Mouse (Mus musculus) layer of hippocampus, postnatal 10 days (tissue): ENCODE results near the gene Smoc1. TPM values are rescaled to one million over a fixed set of nuclear protein-coding genes. Genes with fewer than 3 reads are reported as not detected.

Experiments used
- DNase-seq, 2 experiments: peaks; one replicate each; pipeline ENCODE4 v3.0.0; 2021; ENCODE audit warnings: low spot score in 2 of 2
- total RNA-seq, 2 experiments: library from RNA; stranded (reverse); gene quantifications; 2 replicates each; pipeline ENCODE4 v1.2.3; 2021

Gene Smoc1
- total RNA-seq, 2 experiments from 2014 or later = 12.1 to 13.9 TPM

DNA sequence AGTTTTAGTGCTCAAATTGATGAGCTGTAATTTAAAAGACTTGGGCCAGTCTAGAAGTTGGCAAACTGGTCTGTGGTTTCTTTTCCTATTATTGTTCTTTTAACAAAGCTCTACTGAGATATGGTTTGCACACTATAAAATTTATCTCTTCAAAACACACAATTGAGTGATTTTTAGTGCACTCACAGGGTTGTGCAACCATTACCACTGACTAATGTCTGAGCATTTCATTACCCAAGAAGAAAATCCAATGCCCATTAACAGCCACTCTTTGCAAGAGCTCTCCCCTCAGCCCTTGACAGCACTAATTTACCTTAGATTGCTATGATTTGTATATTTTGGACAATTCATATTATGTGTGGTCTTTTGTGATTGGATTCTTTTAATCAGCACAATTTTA, 97.2 kb downstream of the Smoc1 start:
- DNase-seq = no peak

DNA sequence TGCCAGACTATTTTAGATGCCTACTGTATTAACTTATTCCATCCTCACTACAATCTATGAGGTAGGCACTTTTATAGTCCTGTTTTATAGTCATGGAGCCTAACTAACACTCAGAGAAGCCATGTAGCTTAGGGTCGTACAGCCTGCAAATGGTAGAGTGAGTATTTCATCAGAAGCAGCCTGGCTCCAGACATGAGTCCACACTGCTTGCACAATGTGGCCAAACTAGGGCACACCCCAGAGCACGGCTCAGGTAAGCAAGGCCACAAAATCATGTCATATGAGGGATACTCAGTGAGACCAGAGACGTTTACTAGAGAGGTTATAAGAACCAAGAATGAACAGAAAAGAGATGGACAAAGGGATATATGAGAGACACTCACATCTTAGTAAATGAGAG, 100.2 kb downstream of the Smoc1 start:
- no peak for DNase-seq

DNA sequence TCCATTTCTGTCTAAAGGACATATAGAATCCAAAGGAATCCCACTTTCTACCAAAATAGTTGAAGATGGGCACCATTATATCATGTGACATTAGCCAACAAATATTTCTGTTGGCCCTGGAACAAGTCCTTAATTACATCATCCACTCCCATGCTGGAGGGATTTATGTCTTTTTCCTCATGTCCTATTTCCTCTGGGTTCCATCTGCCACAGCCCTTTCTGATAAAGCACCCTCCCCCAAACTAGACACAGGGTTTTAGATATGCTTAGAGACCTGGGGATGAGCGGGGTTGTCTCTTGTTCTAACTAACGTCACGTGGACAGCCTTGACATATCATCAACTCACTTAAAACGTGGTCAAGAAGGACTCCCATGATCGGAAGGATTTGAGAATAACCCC, 102.1 kb downstream of the Smoc1 start:
- no peak for DNase-seq

DNA sequence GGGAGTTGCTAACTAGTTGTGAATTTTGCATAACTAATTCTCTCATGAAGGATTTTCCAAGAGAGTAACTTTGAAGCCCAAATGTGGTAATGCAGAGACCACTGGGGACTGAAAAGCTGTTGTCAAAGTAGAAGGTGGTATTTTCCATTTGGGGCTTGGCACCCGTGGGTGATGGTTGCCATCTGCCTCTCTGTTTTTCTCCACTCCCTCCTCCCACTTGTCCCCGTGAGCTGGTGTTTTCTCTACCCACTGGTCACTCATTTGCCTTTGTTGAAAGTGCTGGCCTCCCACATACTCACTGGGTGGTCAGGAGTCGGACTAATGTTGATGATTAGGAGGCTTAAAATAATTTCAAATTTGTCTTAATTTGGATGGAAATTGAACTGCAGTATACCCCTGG, 104.1 kb downstream of the Smoc1 start:
- DNase-seq = no peak

DNA sequence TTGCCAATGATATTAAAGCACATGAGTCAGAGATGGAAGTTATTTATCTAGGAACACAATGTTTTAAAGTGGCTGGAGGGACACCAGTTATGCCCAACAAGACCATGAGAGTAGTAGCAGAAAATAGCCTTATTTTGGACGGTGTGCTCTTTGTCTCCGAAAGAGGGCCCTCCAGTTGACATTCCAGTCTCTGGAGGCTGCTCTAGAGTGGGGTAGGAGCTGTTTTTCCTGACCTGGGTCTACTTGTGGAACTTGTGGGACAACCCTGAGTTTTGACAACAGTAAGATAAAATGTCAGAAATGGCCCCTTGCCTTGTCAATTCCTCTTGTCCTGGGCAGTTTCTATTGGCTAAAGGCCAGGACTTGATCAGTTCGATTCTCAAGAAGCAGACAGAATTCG, 104.5 kb downstream of the Smoc1 start:
- no peak for DNase-seq

DNA sequence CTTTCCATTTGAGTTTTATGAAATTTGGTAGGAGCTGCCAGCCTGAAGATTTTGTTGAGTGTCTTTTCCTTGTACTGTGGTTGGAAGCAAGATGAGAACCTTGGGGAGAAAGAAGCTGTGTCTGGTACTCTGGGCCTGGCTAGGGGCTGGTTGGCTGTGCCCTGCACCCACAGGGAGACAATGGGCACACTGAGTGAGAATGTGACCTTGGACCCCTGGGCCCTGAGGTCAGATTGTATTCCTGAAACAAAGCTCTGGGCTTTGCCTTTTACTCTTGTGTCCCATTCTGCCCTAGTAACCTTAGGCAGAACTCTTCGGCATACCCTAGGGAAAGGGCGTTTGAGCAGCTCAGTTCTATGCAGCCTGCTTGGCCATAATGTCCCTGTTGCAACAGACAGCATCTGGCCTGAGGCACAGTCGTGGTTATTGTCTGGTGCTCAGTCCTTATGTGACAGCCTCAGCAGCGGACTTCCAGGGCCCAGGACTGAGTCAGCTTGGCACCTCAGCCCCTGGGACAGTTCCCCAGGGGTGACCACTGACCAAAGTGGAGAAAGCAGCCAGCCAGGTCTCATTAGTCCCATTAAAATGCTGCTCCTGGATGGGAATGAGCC, 106.6 kb downstream of the Smoc1 start:
- DNase-seq = no peak

DNA sequence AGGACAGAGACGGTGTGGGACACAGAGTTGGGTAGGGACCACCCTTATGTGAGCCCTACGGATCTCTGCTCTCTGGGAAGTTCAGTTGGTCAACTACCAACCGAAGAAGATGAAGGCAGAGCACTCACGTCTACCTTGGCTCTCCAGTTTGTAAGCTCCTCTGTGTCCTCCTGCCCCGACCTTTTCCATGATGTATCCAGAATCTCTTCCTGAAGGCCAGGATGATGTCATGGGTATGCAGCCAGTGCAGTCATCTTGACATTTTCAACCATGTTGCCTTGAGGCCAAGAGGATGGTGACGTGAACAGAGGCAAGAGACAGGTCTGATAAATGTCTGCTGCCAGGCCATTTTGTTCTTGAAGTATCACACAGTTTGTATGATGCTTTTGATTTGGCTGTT, 111.6 kb downstream of the Smoc1 start:
- no peak for DNase-seq

DNA sequence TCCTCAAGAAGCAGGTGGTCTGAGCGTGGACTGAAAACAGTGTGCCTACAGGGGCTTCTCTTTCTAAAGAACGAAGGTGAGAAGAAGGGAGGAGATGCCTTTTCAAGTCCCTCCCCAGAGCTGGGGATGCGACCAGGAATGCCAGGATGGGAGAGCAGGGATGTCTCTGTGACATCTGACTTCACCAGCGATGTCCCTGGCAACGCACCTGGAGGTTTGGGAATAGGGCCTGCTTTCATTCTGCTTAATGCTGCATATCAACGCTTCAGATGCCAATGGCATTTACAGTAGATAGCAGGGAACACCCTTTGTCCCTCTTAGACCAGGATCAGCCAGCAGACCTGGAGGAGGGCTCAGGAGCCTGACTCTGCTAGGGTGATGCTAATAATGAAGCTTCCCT, 112.9 kb downstream of the Smoc1 start:
- DNase-seq = no peak

DNA sequence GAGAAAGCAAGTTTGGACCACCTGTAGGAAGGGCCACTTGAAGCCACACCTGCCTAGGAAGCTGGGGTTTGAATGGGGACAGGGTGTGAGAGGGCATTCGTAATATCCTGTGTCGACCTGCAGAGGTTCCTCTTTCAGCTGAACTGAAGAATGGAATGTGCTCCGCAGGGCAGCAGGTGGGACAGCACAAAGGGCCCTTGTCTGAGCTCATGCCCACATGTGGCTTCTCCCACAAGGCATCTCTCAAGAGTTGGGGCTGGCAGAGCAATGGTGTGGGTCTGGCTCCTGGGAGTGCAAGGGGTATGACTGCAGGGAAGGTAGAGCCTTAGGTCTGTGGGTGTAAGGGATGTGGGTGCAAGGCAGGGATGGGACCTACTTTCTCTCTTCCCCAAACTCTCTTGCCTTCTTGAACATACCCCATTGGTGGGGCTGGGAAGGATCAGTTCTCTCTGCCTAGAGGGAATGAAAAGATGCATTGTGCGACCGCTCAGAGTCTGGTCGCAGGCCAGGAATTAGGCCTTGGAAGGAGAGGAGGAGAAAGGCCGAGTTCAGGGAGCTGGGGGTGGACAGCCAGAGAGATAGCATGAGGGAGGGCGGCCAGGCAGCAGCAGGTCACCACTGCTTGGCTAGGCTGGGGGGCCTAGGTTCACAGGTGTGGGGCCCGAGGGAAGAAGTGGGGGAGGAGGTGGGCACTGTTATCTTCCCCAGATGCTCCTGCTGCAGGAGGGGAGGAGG, 114.2 kb downstream of the Smoc1 start:
- peak; percentile 55 to 65 for DNase-seq

DNA sequence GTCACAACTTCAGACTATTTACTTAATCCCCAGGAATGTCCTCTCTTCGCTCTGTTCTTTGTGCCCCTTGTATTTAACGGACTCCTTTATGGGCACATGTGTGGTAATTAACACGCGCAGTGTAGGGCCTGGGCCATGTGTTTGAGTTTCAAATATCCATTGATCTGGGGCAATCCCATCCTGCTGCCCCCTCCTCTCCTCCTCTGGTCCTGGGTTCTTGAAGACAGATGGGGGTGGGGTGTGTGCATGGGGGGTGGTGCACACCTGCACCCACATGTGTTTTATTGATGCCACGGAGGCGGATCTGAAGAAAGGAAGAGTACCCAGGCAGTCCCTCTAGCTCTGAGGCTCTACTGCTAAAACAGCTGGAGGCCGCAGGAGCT, 114.7 kb downstream of the Smoc1 start:
- no peak for DNase-seq

DNA sequence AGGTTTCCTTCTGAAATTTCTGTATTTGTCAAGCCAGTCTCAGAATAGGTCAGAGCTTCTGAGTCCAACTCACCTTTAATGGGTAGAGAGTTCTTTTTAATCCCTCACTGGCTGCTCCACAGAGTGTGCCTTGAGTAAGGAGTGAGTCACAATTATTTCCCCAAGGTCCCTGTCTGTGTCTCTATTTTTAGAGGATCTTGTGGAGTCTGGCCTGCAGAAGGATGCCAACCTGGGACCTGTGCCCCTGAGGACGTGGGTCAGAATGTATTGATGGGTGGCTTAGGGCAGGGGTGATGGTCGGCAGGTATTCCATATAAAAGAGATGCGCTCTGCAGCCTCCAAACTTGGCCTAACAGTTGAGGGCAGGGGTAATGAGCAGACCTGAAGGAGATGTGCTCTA, 115.6 kb downstream of the Smoc1 start:
- DNase-seq = no peak

DNA sequence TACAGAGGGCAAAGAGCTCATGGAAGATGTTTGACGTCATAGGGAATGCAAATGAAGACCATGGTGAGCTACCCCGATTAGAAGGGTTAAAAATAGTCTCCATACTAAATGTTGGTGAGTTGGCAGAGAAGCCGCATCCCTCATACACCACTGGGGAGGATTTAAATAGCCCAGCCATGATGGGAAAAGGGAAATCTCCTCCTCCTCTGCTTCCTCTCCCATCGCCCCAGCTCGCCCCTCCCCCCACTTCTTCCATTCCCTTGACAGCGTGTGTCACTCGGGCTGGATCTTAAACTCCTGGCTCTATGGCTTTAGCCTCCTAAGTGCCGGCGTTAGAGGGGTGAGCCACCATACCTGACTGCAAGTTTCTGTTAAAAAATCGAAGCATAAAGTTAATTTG, 117.6 kb downstream of the Smoc1 start:
- no peak for DNase-seq

DNA sequence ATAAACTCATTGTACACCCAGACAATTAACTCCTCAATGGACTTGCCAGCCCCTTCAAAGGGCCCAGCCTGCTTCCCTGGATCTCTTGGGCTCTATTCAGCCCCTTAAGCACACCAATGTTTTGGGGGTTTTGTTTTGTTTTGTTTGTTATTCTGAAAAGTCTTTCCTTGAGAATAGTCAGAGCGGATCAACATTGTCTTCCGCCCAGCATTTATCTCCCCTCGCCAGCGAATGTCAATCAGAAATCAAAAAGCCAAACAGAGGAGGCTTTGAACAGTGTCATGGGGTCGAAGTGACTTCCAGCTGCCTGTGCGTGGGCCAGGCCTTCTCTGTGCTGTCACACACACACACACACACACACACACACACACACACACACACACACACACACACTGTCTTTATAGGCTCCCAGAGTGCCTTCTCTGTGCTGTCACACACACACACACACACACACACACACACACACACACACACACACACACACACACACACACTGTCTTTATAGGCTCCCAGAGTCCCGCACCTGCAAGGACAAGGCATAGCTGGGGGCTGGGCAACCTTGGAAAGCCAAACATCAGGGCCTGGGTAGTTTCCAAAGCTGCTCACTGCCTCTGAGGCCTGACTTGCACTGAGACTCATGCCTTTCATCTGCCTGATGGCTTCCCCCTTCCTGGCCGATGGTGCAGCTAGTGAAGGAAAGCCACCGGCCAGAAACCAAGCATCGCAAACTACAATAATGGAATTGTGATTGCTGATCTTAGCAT, 120.0 kb downstream of the Smoc1 start:
- peak in 1 of 2 experiments; percentile 27 for DNase-seq

DNA sequence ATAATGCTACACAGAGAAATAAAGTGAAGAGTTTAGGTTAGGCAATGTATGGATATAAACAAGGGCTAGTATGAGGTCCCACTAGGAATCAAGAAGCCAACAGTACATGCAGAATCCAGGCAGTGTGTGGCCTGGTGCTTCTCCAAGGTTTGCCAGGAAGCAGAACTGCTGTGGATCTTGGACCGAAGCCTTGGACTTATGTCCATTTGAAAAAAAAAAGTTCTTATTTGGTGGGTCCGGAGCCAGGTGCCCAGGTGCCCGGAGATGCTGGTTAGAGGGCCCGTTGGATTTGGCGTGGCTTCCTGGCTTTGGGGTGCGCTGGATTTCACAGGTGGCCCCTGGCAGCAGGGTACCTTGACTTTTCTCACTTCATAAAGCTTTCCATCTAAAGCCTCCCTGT, 121.3 kb downstream of the Smoc1 start:
- DNase-seq = no peak

DNA sequence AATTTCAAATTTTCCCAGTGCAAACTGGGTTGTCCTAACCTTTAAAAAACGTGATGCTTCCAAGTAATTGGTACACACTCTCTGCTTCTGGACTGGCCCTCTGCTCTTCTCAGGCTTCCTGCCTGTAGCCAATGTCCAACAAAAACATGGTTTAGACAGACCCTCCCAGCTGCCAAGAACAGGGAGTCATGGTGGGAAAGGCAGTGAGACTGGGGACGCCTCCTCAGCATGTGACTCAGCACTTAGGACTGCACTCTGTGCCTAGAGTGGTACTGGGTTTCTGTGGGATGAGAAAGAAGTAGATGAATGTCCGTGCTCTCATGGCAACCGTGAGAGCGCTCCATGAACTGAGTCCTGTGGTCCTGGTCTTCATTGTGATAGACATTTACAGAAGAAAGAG, 124.3 kb downstream of the Smoc1 start:
- DNase-seq = no peak

DNA sequence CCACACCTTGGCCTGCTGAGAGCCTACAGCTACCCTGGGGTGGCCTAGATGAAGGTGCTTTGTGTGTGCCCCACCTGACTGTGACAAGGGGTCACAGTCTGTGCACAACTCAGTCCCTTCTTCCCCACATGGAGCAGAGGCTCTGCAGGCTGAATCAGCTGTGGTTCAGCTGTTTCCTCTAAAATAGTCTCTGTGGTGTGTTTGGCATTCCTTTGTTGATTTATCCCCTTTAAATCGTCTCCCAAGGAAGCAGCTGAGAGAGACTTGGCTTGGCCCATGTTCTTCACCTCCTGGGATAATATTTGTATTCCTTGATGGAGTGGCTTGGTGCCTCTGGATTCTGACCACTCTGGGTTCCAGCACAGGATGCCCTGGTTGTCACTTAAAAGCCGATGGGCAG, 125.5 kb downstream of the Smoc1 start:
- DNase-seq = no peak

DNA sequence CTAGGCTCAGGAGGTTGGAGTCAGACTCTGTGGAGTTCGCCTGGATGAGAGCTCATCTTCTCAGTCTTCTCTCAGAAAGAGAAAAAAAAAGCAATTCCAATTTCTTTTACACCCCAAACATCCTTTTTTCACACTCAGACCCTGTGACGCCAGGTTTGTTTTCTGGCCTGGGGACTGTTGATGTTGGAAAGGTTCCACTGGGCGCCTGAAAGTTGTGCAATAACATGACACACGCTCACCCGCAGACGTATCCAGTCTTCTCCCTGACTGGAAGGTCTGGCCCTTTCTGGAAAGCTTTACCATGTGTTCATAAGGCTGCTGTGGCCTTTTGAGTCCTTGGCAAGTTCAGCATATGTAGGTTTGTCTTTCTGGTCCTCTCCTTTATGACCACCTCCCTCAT, 129.1 kb downstream of the Smoc1 start:
- DNase-seq = no peak

DNA sequence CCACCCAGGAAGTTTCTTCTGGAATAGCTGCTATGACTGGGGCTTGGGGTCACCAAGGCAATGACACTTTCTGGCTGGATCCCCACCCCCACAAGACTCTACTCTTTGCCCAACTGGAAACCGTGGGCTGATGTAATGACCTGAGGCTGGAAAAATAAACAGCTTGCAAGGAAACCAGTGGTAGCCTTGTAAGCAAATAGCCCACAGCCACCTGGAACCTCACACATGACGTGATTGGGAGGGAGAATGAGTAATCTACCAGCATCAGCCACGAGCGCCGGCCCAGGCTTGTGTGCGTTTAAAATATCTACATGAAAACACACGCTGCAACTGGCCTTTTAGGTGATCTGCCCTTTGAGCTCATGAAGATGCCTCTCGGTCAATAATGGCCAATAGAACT, 130.2 kb downstream of the Smoc1 start:
- no peak for DNase-seq

DNA sequence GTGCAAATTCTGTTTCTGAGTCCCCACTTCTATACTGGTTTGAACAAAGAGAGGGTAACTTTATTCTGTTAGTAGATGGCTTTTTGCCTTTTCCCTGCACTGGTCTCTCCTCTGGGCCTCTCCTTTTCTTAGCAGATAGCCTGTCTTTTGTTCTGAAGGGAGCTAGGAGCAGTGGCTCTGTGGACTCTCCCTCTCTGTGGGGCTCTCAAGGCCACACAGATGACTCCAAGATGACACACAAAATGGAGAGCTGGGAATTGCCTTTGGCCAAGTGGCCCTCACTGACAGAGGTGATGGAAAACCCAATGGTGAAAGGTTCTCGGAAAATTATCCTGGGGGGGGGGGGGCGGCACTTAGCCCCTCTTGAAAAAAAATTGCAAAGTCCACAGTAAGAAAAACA, 133.3 kb downstream of the Smoc1 start:
- no peak for DNase-seq

DNA sequence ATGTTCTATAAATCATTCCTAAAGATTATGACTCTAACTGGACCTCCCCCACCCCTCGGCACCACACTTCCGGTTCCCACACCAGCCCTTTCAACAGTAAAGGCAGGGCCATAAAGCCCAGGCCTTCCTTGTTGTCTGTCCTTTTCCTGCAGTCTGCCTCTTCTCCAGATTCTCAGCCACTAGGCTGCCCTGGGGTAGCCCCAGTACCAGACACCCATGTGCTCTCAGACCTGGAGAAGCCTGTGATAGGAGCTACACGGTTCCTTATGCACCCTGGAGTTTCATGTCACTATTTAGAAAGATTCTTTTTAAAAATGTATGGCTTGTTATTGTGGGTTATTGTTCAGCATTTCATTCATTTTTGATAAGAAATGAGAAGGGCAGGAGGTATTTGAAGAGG, 133.8 kb downstream of the Smoc1 start:
- no peak for DNase-seq

DNA sequence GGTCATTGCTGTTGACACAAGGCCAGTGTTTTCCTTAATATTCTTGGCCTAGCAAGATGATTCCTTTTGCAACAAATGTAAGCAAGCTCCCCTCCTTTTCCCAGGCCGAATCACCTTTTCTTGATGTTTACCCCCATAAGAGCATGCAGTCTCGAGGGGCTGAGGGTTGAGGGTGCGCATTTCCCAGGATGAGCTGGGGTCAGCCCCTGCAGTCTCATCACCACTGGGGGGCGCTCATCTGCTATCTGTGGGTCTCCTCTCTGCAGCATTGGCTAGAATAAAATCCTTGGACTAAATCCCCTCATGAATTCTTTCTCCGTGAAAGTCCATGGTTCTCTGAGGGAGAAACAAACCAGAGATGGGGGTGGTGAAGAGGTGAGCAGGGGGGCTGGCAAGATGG, 134.2 kb downstream of the Smoc1 start:
- peak in 1 of 2 experiments; percentile 44 for DNase-seq

DNA sequence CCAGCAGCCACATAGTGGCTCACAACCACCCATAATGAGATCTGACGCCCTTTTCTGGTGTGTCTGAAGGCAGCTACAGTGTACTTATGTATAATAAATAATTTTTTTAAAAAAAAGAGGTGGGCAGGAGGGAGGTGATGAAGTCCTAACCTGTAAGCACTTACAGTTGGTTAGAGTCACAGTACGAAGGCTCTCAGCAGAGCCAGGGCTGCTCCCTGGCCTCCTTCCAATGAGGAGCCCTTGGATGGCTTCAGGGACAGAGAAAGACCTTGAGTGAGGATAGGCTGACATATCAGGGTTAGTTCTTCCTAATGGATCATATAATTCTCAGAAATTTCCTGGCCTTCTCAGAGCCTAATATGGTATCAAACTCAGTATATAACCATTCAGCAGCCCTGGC, 134.7 kb downstream of the Smoc1 start:
- no peak for DNase-seq

DNA sequence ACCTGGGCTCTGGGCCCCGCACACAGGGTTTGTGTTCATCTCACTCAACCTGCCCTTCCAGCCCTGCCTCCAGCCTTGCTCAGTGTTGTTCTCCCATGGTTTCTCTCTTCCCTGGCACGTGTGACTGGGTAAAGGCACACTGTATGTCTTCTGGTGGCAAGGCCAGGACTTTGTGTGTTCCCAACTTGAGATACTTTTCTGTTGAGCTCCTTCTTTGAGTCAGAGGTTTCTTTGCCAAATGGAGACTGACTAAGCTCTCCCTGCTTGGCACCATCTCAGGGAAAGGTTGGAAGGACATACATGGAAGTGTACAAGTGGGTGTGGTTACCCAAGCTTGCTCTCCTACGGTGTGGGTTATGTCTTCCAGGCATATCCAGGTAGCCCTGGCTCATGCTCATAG, 136.5 kb downstream of the Smoc1 start:
- no peak for DNase-seq
